Mouse (Mus musculus) forebrain, embryonic 13.5 days (tissue): ENCODE results near the gene Pard3b. TPM values are rescaled to one million over a fixed set of nuclear protein-coding genes. Genes with fewer than 3 reads are reported as not detected.

Experiments used
- ATAC-seq: fragments of 200-750 bp; cut with Nextera tagmentation; 2 replicates; pipeline ENCODE4 v1.8.0; 2017
- H3K27ac ChIP-seq: fragments of 300-500 bp; sonication (generic); 2 replicates; pipeline ENCODE4 v1.5.1; 2015; ENCODE audit warnings: inconsistent platforms, mild to moderate bottlenecking, moderate library complexity
- H3K27me3 ChIP-seq: fragments of 300-500 bp; sonication (generic); 2 replicates; pipeline ENCODE4 v1.6.1; 2015; ENCODE audit warnings: mild to moderate bottlenecking, inconsistent platforms
- H3K36me3 ChIP-seq: fragments of 300-500 bp; sonication (generic); 2 replicates; pipeline ENCODE4 v1.6.1; 2015; ENCODE audit warnings: mild to moderate bottlenecking, inconsistent platforms; ENCODE audit not compliant: poor library complexity, severe bottlenecking
- H3K4me1 ChIP-seq: fragments of 300-500 bp; sonication (generic); 2 replicates; pipeline ENCODE4 v1.6.1; 2015; ENCODE audit warnings: inconsistent platforms
- H3K4me2 ChIP-seq: fragments of 300-500 bp; sonication (generic); 2 replicates; pipeline ENCODE4 v1.6.1; 2015; ENCODE audit warnings: inconsistent platforms, mild to moderate bottlenecking, moderate library complexity
- H3K4me3 ChIP-seq: fragments of 300-500 bp; sonication (generic); 2 replicates; pipeline ENCODE4 v1.5.1; 2015; ENCODE audit warnings: mild to moderate bottlenecking, inconsistent platforms
- H3K9ac ChIP-seq: fragments of 300-500 bp; sonication (generic); 2 replicates; pipeline ENCODE4 v1.6.1; 2015; ENCODE audit warnings: mild to moderate bottlenecking, inconsistent platforms
- H3K9me3 ChIP-seq: fragments of 300-500 bp; sonication (generic); replicated peaks from 2 replicates; pipeline ENCODE4 v1.6.1; 2016; ENCODE audit warnings: inconsistent platforms
- WGBS: fragments of 180-500 bp; shearing (Covaris S2); methylation state at CpG from one replicate; pipeline ENCODE4 v1.1.7; 2015; 5-methylcytosine and 5-hydroxymethylcytosine counted together
- polyA plus RNA-seq: library from polyadenylated mRNA; unstranded; fragments of >200 nt; fragmentation: Nextera tagmentation; extraction: Ambion mirVana; gene quantifications from 2 replicates; pipeline ENCODE4 v1.2.1, GENCODE M21; 2015

The Pard3b gene
- polyA plus RNA-seq, 1 experiment from 2014 or later = 10.5 TPM

GRCm38 (mm10) chr1:61962571-61962970 lies 323.9 kb downstream of the Pard3b start:
- 84% methylated on average over 4 of the region's 4 CpGs for WGBS
- no peaks in the 10 kb centered on the region for H3K9me3 ChIP-seq

GRCm38 (mm10) chr1:61967124-61967523 lies 328.5 kb downstream of the Pard3b start:
- Histone ChIP-seq H3K9ac (no peak overlapping the region), H3K9me3 (no peaks in the 10 kb centered on the region), H3K27ac (no peak overlapping the region), H3K4me1 (no peaks in the 10 kb centered on the region), H3K27me3 (no peaks in the 10 kb centered on the region), H3K4me2 (no peak overlapping the region), H3K36me3 (no peaks in the 10 kb centered on the region), H3K4me3 (no peak overlapping the region)
- WGBS = 67% methylated on average over 3 of the region's 3 CpGs
- ATAC-seq = no peak

More at GRCm38 (mm10) chr1:61962571-61962970, 323.9 kb downstream of the Pard3b start:
- ATAC-seq = no peak
- H3K27ac ChIP-seq = no peak overlapping the region
- no peak overlapping the region for H3K9ac ChIP-seq
- H3K4me3 ChIP-seq = no peak overlapping the region
- H3K27me3 ChIP-seq = no peaks in the 10 kb centered on the region
- no peak overlapping the region for H3K4me2 ChIP-seq
- no peaks in the 10 kb centered on the region for H3K36me3 ChIP-seq
- H3K4me1 ChIP-seq = no peaks in the 10 kb centered on the region

- no peak overlapping the region for H3K27ac ChIP-seq
- ATAC-seq = no peak
- WGBS = 80% methylated on average over 4 of the region's 4 CpGs
Observed at GRCm38 (mm10) chr1:61967807-61968206, 329.2 kb downstream of the Pard3b start.

GRCm38 (mm10) chr1:61997711-61998110 lies 359.1 kb downstream of the Pard3b start:
- peak; percentile 84 for ATAC-seq
- Histone ChIP-seq H3K36me3 (no peaks in the 10 kb centered on the region), H3K27ac (peak overlapping the region; percentile 35; the same call in 1 of the 2 replicates), H3K4me2 (no peak overlapping the region), H3K4me3 (no peak overlapping the region), H3K9ac (no peak overlapping the region), H3K27me3 (no peaks in the 10 kb centered on the region), H3K4me1 (peaks cover 15% of the 10 kb centered on the region), H3K9me3 (no peaks in the 10 kb centered on the region)
- 2% methylated on average over 3 of the region's 3 CpGs for WGBS

More at GRCm38 (mm10) chr1:61967807-61968206, 329.2 kb downstream of the Pard3b start:
- Histone ChIP-seq H3K4me2 (no peak overlapping the region), H3K9ac (no peak overlapping the region), H3K4me1 (no peaks in the 10 kb centered on the region), H3K27me3 (no peaks in the 10 kb centered on the region), H3K36me3 (no peaks in the 10 kb centered on the region), H3K9me3 (no peaks in the 10 kb centered on the region), H3K4me3 (no peak overlapping the region)

- 26% methylated on average over 2 of the region's 2 CpGs for WGBS
- peak; percentile 69 for ATAC-seq
- H3K9me3 ChIP-seq = no peaks in the 10 kb centered on the region
Observed at GRCm38 (mm10) chr1:62008811-62009210, 370.2 kb downstream of the Pard3b start.

GRCm38 (mm10) chr1:62011712-62012111 lies 373.1 kb downstream of the Pard3b start:
- 56% methylated on average over 4 of the region's 4 CpGs for WGBS
- peaks cover 16% of the 10 kb centered on the region for H3K4me1 ChIP-seq
- no peaks in the 10 kb centered on the region for H3K9me3 ChIP-seq
- H3K9ac ChIP-seq = no peak overlapping the region
- no peak overlapping the region for H3K27ac ChIP-seq
- no peak overlapping the region for H3K4me2 ChIP-seq
- no peaks in the 10 kb centered on the region for H3K27me3 ChIP-seq
- H3K4me3 ChIP-seq = no peak overlapping the region
- ATAC-seq = peak; percentile 67; the same call in 1 of the 2 replicates
- no peaks in the 10 kb centered on the region for H3K36me3 ChIP-seq

More at GRCm38 (mm10) chr1:62008811-62009210, 370.2 kb downstream of the Pard3b start:
- peaks cover 9% of the 10 kb centered on the region; the same call in 1 of the 2 replicates for H3K4me1 ChIP-seq
- H3K27me3 ChIP-seq = no peaks in the 10 kb centered on the region
- no peak overlapping the region for H3K4me3 ChIP-seq
- H3K27ac ChIP-seq = no peak overlapping the region
- H3K36me3 ChIP-seq = no peaks in the 10 kb centered on the region
- no peak overlapping the region for H3K9ac ChIP-seq
- H3K4me2 ChIP-seq = no peak overlapping the region

GRCm38 (mm10) chr1:62016536-62017300 lies 378.1 kb downstream of the Pard3b start:
- Histone ChIP-seq H3K4me2 (no peak overlapping the region; the same call in 1 of the 2 replicates), H3K36me3 (no peaks in the 10 kb centered on the region), H3K27me3 (no peaks in the 10 kb centered on the region), H3K9me3 (no peaks in the 10 kb centered on the region), H3K27ac (0 out of 2 replicates have a peak overlapping the region, but pooled peaks have one; percentile 4), H3K9ac (no peak overlapping the region), H3K4me1 (peaks cover 21% of the 10 kb centered on the region), H3K4me3 (no peak overlapping the region)
- no peak for ATAC-seq
- 3% methylated on average over 5 of the region's 5 CpGs for WGBS

- H3K4me3 ChIP-seq = no peak overlapping the region
- H3K27ac ChIP-seq = no peak overlapping the region
- no peak overlapping the region for H3K9ac ChIP-seq
- peaks cover 21% of the 10 kb centered on the region for H3K4me1 ChIP-seq
- no peak overlapping the region for H3K4me2 ChIP-seq
- no peaks in the 10 kb centered on the region for H3K9me3 ChIP-seq
- 27% methylated on average over 5 of the region's 5 CpGs for WGBS
- H3K27me3 ChIP-seq = no peaks in the 10 kb centered on the region
- no peak for ATAC-seq
- no peaks in the 10 kb centered on the region for H3K36me3 ChIP-seq
Observed at GRCm38 (mm10) chr1:62018276-62018675, 379.7 kb downstream of the Pard3b start.

GRCm38 (mm10) chr1:62019743-62020142 lies 381.1 kb downstream of the Pard3b start:
- ATAC-seq = no peak
- Histone ChIP-seq H3K4me3 (no peak overlapping the region), H3K4me1 (peaks cover 20% of the 10 kb centered on the region), H3K36me3 (no peaks in the 10 kb centered on the region), H3K9me3 (no peaks in the 10 kb centered on the region), H3K27ac (no peak overlapping the region), H3K9ac (no peak overlapping the region), H3K4me2 (no peak overlapping the region), H3K27me3 (no peaks in the 10 kb centered on the region)

GRCm38 (mm10) chr1:62041718-62042117 lies 403.1 kb downstream of the Pard3b start:
- Histone ChIP-seq H3K4me2 (no peak overlapping the region), H3K9me3 (no peaks in the 10 kb centered on the region), H3K4me3 (no peak overlapping the region), H3K27ac (no peak overlapping the region), H3K36me3 (no peaks in the 10 kb centered on the region), H3K9ac (no peak overlapping the region), H3K4me1 (no peaks in the 10 kb centered on the region), H3K27me3 (no peaks in the 10 kb centered on the region)
- ATAC-seq = no peak
- WGBS = 89% methylated on average over 3 of the region's 3 CpGs

GRCm38 (mm10) chr1:62048592-62048991 lies 410.0 kb downstream of the Pard3b start:
- peaks cover 9% of the 10 kb centered on the region for H3K4me1 ChIP-seq
- no peak overlapping the region for H3K4me3 ChIP-seq
- no peaks in the 10 kb centered on the region for H3K27me3 ChIP-seq
- no peak overlapping the region for H3K9ac ChIP-seq
- no peak overlapping the region for H3K27ac ChIP-seq
- H3K9me3 ChIP-seq = no peaks in the 10 kb centered on the region
- no peaks in the 10 kb centered on the region for H3K36me3 ChIP-seq
- WGBS = 90% methylated on average over 4 of the region's 4 CpGs
- no peak overlapping the region for H3K4me2 ChIP-seq
- ATAC-seq = no peak

- Histone ChIP-seq H3K4me3 (no peak overlapping the region), H3K4me2 (no peak overlapping the region), H3K9me3 (no peaks in the 10 kb centered on the region), H3K36me3 (no peaks in the 10 kb centered on the region), H3K4me1 (peaks cover 21% of the 10 kb centered on the region), H3K27ac (no peak overlapping the region; the same call in 1 of the 2 replicates), H3K27me3 (no peaks in the 10 kb centered on the region), H3K9ac (no peak overlapping the region)
- no peak for ATAC-seq
- WGBS = 52% methylated on average over 1 of the region's 1 CpGs
Observed at GRCm38 (mm10) chr1:62051186-62051825, 412.7 kb downstream of the Pard3b start.
